ENCODE assay signal across 9 mouse cellular contexts in genomic region chr5:111205817-111206216, GRCm38 (mm10).
DNase-seq lines count a peak whose midpoint lies in the region; ATAC-seq and TF ChIP-seq lines count a peak whose summit lies in the region.
"Had no signal": no experiment of that assay in that cellular context is flagged by ENCODE, and none has a peak within 500 bp of the region (broad histone marks: within the 10 kb centered on the region; RNA-seq: fewer than 3 reads in every experiment).

No protein-coding gene starts in this region.

- H3K4me1 ChIP-seq in kidney, embryonic 14.5 days (ENCODE audit: control insufficient read depth, insufficient read depth, low read length) = peaks cover 62% of the 10 kb centered on the region
- peaks cover 63% of the 10 kb centered on the region for H3K4me1 ChIP-seq in forebrain, embryonic 16.5 days (replicated peaks; ENCODE audit: control insufficient read depth, insufficient read depth, low read length)

- no peaks in the 10 kb centered on the region for H3K36me3 ChIP-seq in kidney, embryonic 14.5 days (ENCODE audit: control insufficient read depth, insufficient read depth, low read length)
- no peaks in the 10 kb centered on the region for H3K36me3 ChIP-seq in forebrain, embryonic 16.5 days (ENCODE audit: control insufficient read depth, insufficient read depth)
- no peaks in the 10 kb centered on the region for H3K36me3 ChIP-seq in myocyte (ENCODE audit: control insufficient read depth, insufficient read depth)
- H3K36me3 ChIP-seq: liver, embryonic 15.5 days had no signal

- H3K27me3 ChIP-seq in kidney, embryonic 14.5 days (ENCODE audit: control insufficient read depth, insufficient read depth, low read length) = no peaks in the 10 kb centered on the region
- H3K27me3 ChIP-seq in Patski (no peaks in the 10 kb centered on the region), myocyte (ENCODE audit: control insufficient read depth, insufficient read depth, insufficient read length) (no peaks in the 10 kb centered on the region)
- no peaks in the 10 kb centered on the region for H3K27me3 ChIP-seq in forebrain, embryonic 16.5 days (replicated peaks; ENCODE audit: control insufficient read depth, insufficient read depth, low read length)
- H3K27me3 ChIP-seq: liver, embryonic 15.5 days had no signal

- no peak overlapping the region for H3K4me3 ChIP-seq in kidney, embryonic 14.5 days (ENCODE audit: low read length)
- no peak overlapping the region for H3K4me3 ChIP-seq in forebrain, embryonic 16.5 days (replicated peaks; ENCODE audit: low read length)
- H3K4me3 ChIP-seq in myocyte = no peak overlapping the region
- H3K4me3 ChIP-seq: liver, embryonic 15.5 days had no signal

- CTCF ChIA-PET in Patski (lab: Charles Lee) = interaction anchor here (1.1 to 5.0 kb wide), 3 partner anchors 13 to 226 kb away, joined by 3 to 44 read pairs (median 3); no protein-coding TSS in a partner anchor

- 0 out of 2 replicates have a peak, but pooled peaks have one; percentile 12 for ATAC-seq in kidney, embryonic 14.5 days (ENCODE audit: low FRiP score, low TSS enrichment)
- ATAC-seq in Patski = peak; percentile 62
- ATAC-seq in forebrain, embryonic 16.5 days = no peak

- H3K79me2 ChIP-seq in myocyte (ENCODE audit: control insufficient read depth, insufficient read depth) = no peaks in the 10 kb centered on the region

- no peak for TF ChIP-seq CTCF in Patski (IDR thresholded peaks at IDR 0.05)

- H3K27ac ChIP-seq in kidney, embryonic 14.5 days (ENCODE audit: low read depth, low read length) = peak overlapping the region; percentile 51; the same call in 1 of the 2 replicates
- peak overlapping the region; percentile 0; the same call in 1 of the 2 replicates for H3K27ac ChIP-seq in forebrain, embryonic 16.5 days (ENCODE audit: low read length)
- H3K27ac ChIP-seq: liver, embryonic 15.5 days had no signal

- no peak for DNase-seq in kidney, adult 18-20 months
- DNase-seq in Patski (ENCODE audit: low read depth, low spot score) = no peak
- DNase-seq in spleen, postnatal 10 days (ENCODE audit: low spot score in 2 of 2) = no peak
- no peak for DNase-seq in cerebellum, postnatal 25 days
- DNase-seq: gastrocnemius, postnatal 14 days had no signal

- H3K4me2 ChIP-seq in kidney, embryonic 14.5 days (replicated peaks; ENCODE audit: low read depth, low read length) = no peak overlapping the region
- H3K4me2 ChIP-seq in forebrain, embryonic 16.5 days (ENCODE audit: low read length) = no peak overlapping the region
- peak overlapping the region; percentile 63 for H3K4me2 ChIP-seq in myocyte (ENCODE audit: low read depth)
- H3K4me2 ChIP-seq: liver, embryonic 15.5 days had no signal

- no peaks in the 10 kb centered on the region for H3K9me3 ChIP-seq in kidney, embryonic 14.5 days (ENCODE audit: control insufficient read depth, low read length)
- H3K9me3 ChIP-seq in forebrain, embryonic 16.5 days (ENCODE audit: control insufficient read depth, low read length) = no peaks in the 10 kb centered on the region
- H3K9me3 ChIP-seq: liver, embryonic 15.5 days had no signal

- 2% methylated on average over 4 of the region's 4 CpGs for WGBS in kidney, embryonic 14.5 days
- 37% methylated on average over 4 of the region's 4 CpGs for WGBS in forebrain, embryonic 16.5 days

- peak; percentile 30 for TF ChIP-seq POLR2A in myocyte (IDR thresholded peaks at IDR 0.05; ENCODE audit: insufficient read length, low read depth)

- POLR2A ChIA-PET in Patski (lab: Charles Lee) = no interaction called here

- H3ac ChIP-seq in myocyte (ENCODE audit: control insufficient read depth, insufficient read length) = no peak overlapping the region

- no peak overlapping the region for H3K9ac ChIP-seq in kidney, embryonic 14.5 days (ENCODE audit: low read depth, low read length)
- H3K9ac ChIP-seq in forebrain, embryonic 16.5 days (replicated peaks; ENCODE audit: low read depth, low read length) = no peak overlapping the region
- H3K9ac ChIP-seq: liver, embryonic 15.5 days had no signal

- in situ Hi-C loops in Patski (cut with MboI; ENCODE audit: low pct_unique_long_range_greater_than_20kb) = loop anchor here (5.0 kb wide), 3 partner anchors 46 to 224 kb away; no protein-coding TSS in a partner anchor

TF ChIP-seq in myocyte, 11 proteins besides CTCF, POLR2A, EP300 and RAD21:
- TF ChIP-seq E2F4 (IDR thresholded peaks at IDR 0.05; ENCODE audit: insufficient read depth) (no peak), MYOG (IDR thresholded peaks at IDR 0.05; ENCODE audit: control insufficient read depth in 1 of 3, insufficient read depth in 1 of 3, insufficient read length in 2 of 3, low read depth in 2 of 3) (peak; percentile 44 to 91 (median 56)), USF1 (IDR thresholded peaks at IDR 0.05; ENCODE audit: low read depth) (peak; percentile 36), MYOD1 (IDR thresholded peaks at IDR 0.05; ENCODE audit: control insufficient read depth in 1 of 3, insufficient read length in 2 of 3, low read depth in 2 of 3) (peak; percentile 84 to 99 (median 98)), TCF12 (IDR thresholded peaks at IDR 0.05; ENCODE audit: insufficient read depth, poor library complexity, severe bottlenecking) (peak; percentile 93)
